Mouse (Mus musculus) liver, embryonic 14.5 days (tissue): ENCODE measurements around the gene Dlg2.

Experiments used
- CTCF ChIP-seq: IDR thresholded peaks from 2 replicates; pipeline ENCODE4 v1.5.1; 2016; ENCODE audit warnings: antibody characterized with exemption, low read depth, control low read depth
- EP300 ChIP-seq: IDR thresholded peaks from 2 replicates; pipeline ENCODE4 v1.6.1; 2016; ENCODE audit warnings: antibody characterized with exemption, low read depth

GRCm38 (mm10) chr7:90940726-90941125, 464.3 kb downstream of the Dlg2 start:
- no peak for TF ChIP-seq CTCF
- no peak for TF ChIP-seq EP300
